Comparison of ENCODE assay signal across 30 mouse cellular contexts in the genomic region with DNA sequence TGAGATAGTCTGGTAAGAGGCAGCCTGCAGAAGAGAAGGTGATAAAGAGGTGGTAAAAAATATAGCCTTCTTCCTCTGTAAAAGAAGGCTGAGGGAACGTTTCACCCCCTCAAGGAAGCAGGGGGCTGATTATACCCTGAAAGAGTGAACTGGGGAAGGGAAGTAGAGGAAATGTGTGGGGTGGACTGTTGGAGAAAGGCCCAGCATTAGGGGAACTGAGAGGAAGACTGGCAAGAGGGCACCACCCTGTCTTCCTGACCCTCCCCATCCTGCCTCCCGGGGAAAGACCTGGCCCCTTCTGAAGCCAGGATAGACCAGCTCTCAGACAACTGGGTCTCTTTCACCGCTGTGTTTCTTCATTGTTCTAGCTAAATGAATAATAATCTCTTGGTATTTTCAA. TPM values are rescaled to one million over a fixed set of nuclear protein-coding genes. Genes with fewer than 3 reads are reported as not detected.
DNase-seq lines count a peak whose midpoint lies in the region; ATAC-seq lines count a peak whose summit lies in the region.
"Had no signal": no experiment of that assay in that cellular context is flagged by ENCODE, and none has a peak within 500 bp of the region (broad histone marks: within the 10 kb centered on the region; RNA-seq: fewer than 3 reads in every experiment).

No protein-coding gene starts in this region.

- no peak overlapping the region for H3K4me2 ChIP-seq in heart, embryonic 15.5 days
- no peak overlapping the region for H3K4me2 ChIP-seq in liver, embryonic 15.5 days
- H3K4me2 ChIP-seq in liver, embryonic 12.5 days = no peak overlapping the region
- H3K4me2 ChIP-seq: forebrain, embryonic 12.5 days; kidney, embryonic 15.5 days; limb, embryonic 15.5 days; midbrain, embryonic 15.5 days had no signal

- H3K36me3 ChIP-seq in heart, embryonic 15.5 days = peaks cover 50% of the 10 kb centered on the region
- H3K36me3 ChIP-seq in liver, embryonic 15.5 days (replicated peaks) = peaks cover 30% of the 10 kb centered on the region
- H3K36me3 ChIP-seq in liver, embryonic 12.5 days = peaks cover 49% of the 10 kb centered on the region

- no peak for DNase-seq in frontal cortex, postnatal 36 days (ENCODE audit: low spot score in 2 of 2)
- DNase-seq in heart, adult 8-10 months (ENCODE audit: low spot score) = no peak
- DNase-seq in Muller cell, postnatal 12 days (ENCODE audit: inconsistent ontology term) = no peak
- DNase-seq: adrenal gland, postnatal 25 days; cerebellum, adult 18-20 months; cerebellum, postnatal 10 days; forebrain, postnatal 0 days; gastrocnemius, postnatal 14 days; heart, postnatal 4 days; kidney, adult 18-20 months; kidney, postnatal 36 days; liver, postnatal 0 days; right cerebral cortex, adult 18-20 months; spleen, adult 18-20 months; thymus, postnatal 14 days had no signal

- no peaks in the 10 kb centered on the region for H3K27me3 ChIP-seq in heart, embryonic 15.5 days
- no peaks in the 10 kb centered on the region for H3K27me3 ChIP-seq in liver, embryonic 15.5 days
- H3K27me3 ChIP-seq in liver, embryonic 12.5 days (replicated peaks) = no peaks in the 10 kb centered on the region
- H3K27me3 ChIP-seq: forebrain, embryonic 12.5 days; kidney, embryonic 15.5 days; limb, embryonic 15.5 days; midbrain, embryonic 15.5 days had no signal

- H3K9ac ChIP-seq in heart, embryonic 15.5 days = no peak overlapping the region
- no peak overlapping the region for H3K9ac ChIP-seq in liver, embryonic 15.5 days
- H3K9ac ChIP-seq in liver, embryonic 12.5 days = no peak overlapping the region
- H3K9ac ChIP-seq: forebrain, embryonic 12.5 days; forebrain, postnatal 0 days; kidney, embryonic 15.5 days; limb, embryonic 15.5 days; liver, postnatal 0 days; midbrain, embryonic 15.5 days had no signal

- WGBS in heart, embryonic 15.5 days = 49% methylated on average over 3 of the region's 3 CpGs
- 31% methylated on average over 3 of the region's 3 CpGs for WGBS in liver, embryonic 15.5 days (ENCODE audit: insufficient replicate concordance)
- 40% methylated on average over 3 of the region's 3 CpGs for WGBS in liver, embryonic 12.5 days (ENCODE audit: insufficient replicate concordance)

- no peak overlapping the region for H3K4me3 ChIP-seq in heart, embryonic 15.5 days
- H3K4me3 ChIP-seq in liver, embryonic 15.5 days (replicated peaks) = no peak overlapping the region
- no peak overlapping the region for H3K4me3 ChIP-seq in liver, embryonic 12.5 days
- H3K4me3 ChIP-seq: forebrain, embryonic 12.5 days; kidney, embryonic 15.5 days; layer of hippocampus, adult 2 months; limb, embryonic 15.5 days; midbrain, embryonic 10.5 days; midbrain, embryonic 15.5 days had no signal

- peaks cover 4% of the 10 kb centered on the region for H3K4me1 ChIP-seq in heart, embryonic 15.5 days (replicated peaks)
- 0 out of 2 replicates have a peak, but pooled peaks cover 7% of the 10 kb centered on the region for H3K4me1 ChIP-seq in liver, embryonic 15.5 days (replicated peaks)
- no peaks in the 10 kb centered on the region for H3K4me1 ChIP-seq in liver, embryonic 12.5 days
- H3K4me1 ChIP-seq: forebrain, embryonic 12.5 days; kidney, embryonic 15.5 days; limb, embryonic 15.5 days; midbrain, embryonic 10.5 days; midbrain, embryonic 15.5 days had no signal

- H3K9me3 ChIP-seq in heart, embryonic 15.5 days (replicated peaks) = no peaks in the 10 kb centered on the region
- no peaks in the 10 kb centered on the region for H3K9me3 ChIP-seq in liver, embryonic 15.5 days (replicated peaks)
- H3K9me3 ChIP-seq in liver, embryonic 12.5 days (replicated peaks) = no peaks in the 10 kb centered on the region
- H3K9me3 ChIP-seq: forebrain, embryonic 12.5 days; G1E; kidney, embryonic 15.5 days; limb, embryonic 15.5 days; midbrain, embryonic 10.5 days; midbrain, embryonic 15.5 days had no signal

- peak; percentile 38 for ATAC-seq in frontal cortex, adult (ENCODE audit: low TSS enrichment)
- ATAC-seq in heart, embryonic 15.5 days (replicated peaks; ENCODE audit: insufficient number of reproducible peaks, insufficient read depth, low FRiP score, low read depth) = no peak
- ATAC-seq in liver, embryonic 15.5 days (ENCODE audit: insufficient read depth) = no peak
- ATAC-seq in liver, embryonic 12.5 days = no peak
- peak; percentile 88 for ATAC-seq in megakaryocyte, adult 5-6 weeks (ENCODE audit: poor library complexity, severe bottlenecking)
- ATAC-seq: forebrain, postnatal 0 days; hindbrain, embryonic 16.5 days; liver, postnatal 0 days; lung, postnatal 0 days; midbrain, embryonic 15.5 days had no signal

- H3K27ac ChIP-seq in heart, embryonic 15.5 days = peak overlapping the region; percentile 17
- H3K27ac ChIP-seq in liver, embryonic 15.5 days (replicated peaks) = 0 out of 2 replicates have a peak overlapping the region, but pooled peaks have one; percentile 0
- H3K27ac ChIP-seq in liver, embryonic 12.5 days = no peak overlapping the region
- H3K27ac ChIP-seq: forebrain, embryonic 12.5 days; kidney, embryonic 15.5 days; layer of hippocampus, adult 2 months; limb, embryonic 15.5 days; macrophage; midbrain, embryonic 10.5 days; midbrain, embryonic 15.5 days had no signal

RNA-seq across cellular contexts. Expression of a gene that starts 20.2 kb away (rescaled TPM):
- polyA plus RNA-seq in heart, embryonic 15.5 days (2015; fragmentation: Nextera tagmentation; extraction: Ambion mirVana) = 29.7 and 35.8 TPM in 2 replicates
- total RNA-seq in heart, adult 8-10 months (2022) = 10 to 100 TPM; 72.9 to 87.5 (median 77.9) TPM
- 2.8 and 2.9 TPM in 2 replicates for polyA plus RNA-seq in liver, embryonic 15.5 days (2015; fragmentation: Nextera tagmentation; extraction: Ambion mirVana)
- polyA plus RNA-seq in liver, embryonic 12.5 days (2016; fragmentation: Nextera tagmentation; extraction: Ambion mirVana) = 2.6 and 3.8 TPM in 2 replicates
- total RNA-seq in megakaryocyte, adult 5-6 weeks (2015) = 0.14 TPM in 1 of 2 replicates, not detected in the other
- total RNA-seq in megakaryocyte, adult 5-6 weeks (2017) = 0.04 and 0.40 TPM in 2 replicates
- total RNA-seq: forebrain, postnatal 0 days had no signal
- polyA plus RNA-seq: G1E had no signal

RNA-seq across cellular contexts. Expression of a gene that starts 29.7 kb away (rescaled TPM):
- polyA plus RNA-seq in heart, embryonic 15.5 days (2015; fragmentation: Nextera tagmentation; extraction: Ambion mirVana) = 24.0 and 25.7 TPM in 2 replicates
- total RNA-seq in heart, adult 8-10 months (2022) = 10 to 100 TPM; 58.0 to 77.4 (median 72.3) TPM
- polyA plus RNA-seq in liver, embryonic 15.5 days (2015; fragmentation: Nextera tagmentation; extraction: Ambion mirVana) = 14.2 and 16.1 TPM in 2 replicates
- polyA plus RNA-seq in liver, embryonic 12.5 days (2016; fragmentation: Nextera tagmentation; extraction: Ambion mirVana) = 11.1 and 11.5 TPM in 2 replicates
- total RNA-seq in megakaryocyte, adult 5-6 weeks (2015) = 12.4 and 14.3 TPM in 2 replicates
- total RNA-seq in megakaryocyte, adult 5-6 weeks (2017) = 7.2 and 9.6 TPM in 2 replicates

RNA-seq across cellular contexts. Expression of a gene that starts 34.5 kb away (rescaled TPM):
- polyA plus RNA-seq in heart, embryonic 15.5 days (2015; fragmentation: Nextera tagmentation; extraction: Ambion mirVana) = 44.1 and 48.6 TPM in 2 replicates
- 10 to 100 TPM; 21.4 to 25.1 (median 22.3) TPM for total RNA-seq in heart, adult 8-10 months (2022)
- 24.4 and 25.1 TPM in 2 replicates for polyA plus RNA-seq in liver, embryonic 15.5 days (2015; fragmentation: Nextera tagmentation; extraction: Ambion mirVana)
- polyA plus RNA-seq in liver, embryonic 12.5 days (2016; fragmentation: Nextera tagmentation; extraction: Ambion mirVana) = 46.5 and 47.7 TPM in 2 replicates
- 46.7 and 70.9 TPM in 2 replicates for total RNA-seq in megakaryocyte, adult 5-6 weeks (2015)
- 24.0 and 25.4 TPM in 2 replicates for total RNA-seq in megakaryocyte, adult 5-6 weeks (2017)

RNA-seq across cellular contexts. Expression of a gene that starts 52.2 kb away (rescaled TPM):
- 12.6 and 13.4 TPM in 2 replicates for polyA plus RNA-seq in heart, embryonic 15.5 days (2015; fragmentation: Nextera tagmentation; extraction: Ambion mirVana)
- 1 to 10 TPM; 1.7 to 2.3 (median 1.9) TPM for total RNA-seq in heart, adult 8-10 months (2022)
- 17.0 and 18.5 TPM in 2 replicates for polyA plus RNA-seq in liver, embryonic 15.5 days (2015; fragmentation: Nextera tagmentation; extraction: Ambion mirVana)
- 26.3 and 28.2 TPM in 2 replicates for polyA plus RNA-seq in liver, embryonic 12.5 days (2016; fragmentation: Nextera tagmentation; extraction: Ambion mirVana)
- total RNA-seq in megakaryocyte, adult 5-6 weeks (2015) = 33.6 and 36.1 TPM in 2 replicates
- 44.9 and 46.2 TPM in 2 replicates for total RNA-seq in megakaryocyte, adult 5-6 weeks (2017)

Comparison
In these comparisons a context has a peak if more than half of its experiments do, and no peak if none do; other contexts are left out.
1. ATAC-seq: peak in frontal cortex, adult (single experiment) and megakaryocyte, adult 5-6 weeks (single experiment); none in heart, embryonic 15.5 days (single experiment), liver, embryonic 15.5 days (single experiment) and liver, embryonic 12.5 days (single experiment).